Mouse (Mus musculus) retina, postnatal 1 day (tissue): ENCODE results near the gene Vash2.

Experiments used
- DNase-seq: peaks from one replicate; pipeline ENCODE4 v3.0.0-alpha.2; 2012

The Vash2 gene

DNA sequence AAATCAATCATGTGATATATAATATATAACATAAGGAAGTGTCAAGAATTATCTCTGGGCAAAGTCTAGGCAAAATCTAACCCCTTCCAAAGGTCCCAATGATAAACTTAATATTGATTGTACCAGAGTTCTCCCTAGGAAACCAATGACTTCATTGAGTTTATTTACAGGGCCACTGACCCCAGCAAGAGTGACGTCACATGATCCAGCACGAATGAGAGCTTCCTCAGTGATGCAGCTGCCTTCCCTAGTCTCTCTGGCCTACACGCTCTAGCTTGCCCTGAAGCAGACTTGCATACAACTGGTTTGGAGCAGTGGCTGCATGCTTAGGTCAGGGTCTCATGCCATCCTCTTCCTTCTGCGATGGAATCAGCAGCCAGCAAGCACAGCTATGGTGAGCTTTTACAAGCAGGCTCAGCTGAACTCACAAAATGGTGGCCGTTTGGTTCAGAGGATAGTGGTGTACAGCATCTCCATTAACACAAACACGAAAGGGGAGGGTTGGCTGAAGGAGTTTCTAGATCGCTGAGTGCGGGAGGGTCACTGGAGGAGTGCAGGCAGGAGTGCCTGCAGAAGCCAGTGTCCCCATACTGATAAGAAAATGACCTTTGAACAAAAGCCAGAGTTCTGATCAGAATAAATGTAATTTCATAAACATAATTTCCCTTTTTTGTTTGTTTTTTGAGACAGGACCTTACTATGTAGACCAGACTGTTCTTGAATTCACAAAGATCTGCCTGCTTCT lies 59.2 kb downstream of the Vash2 start:
- DNase-seq, result no peak

DNA sequence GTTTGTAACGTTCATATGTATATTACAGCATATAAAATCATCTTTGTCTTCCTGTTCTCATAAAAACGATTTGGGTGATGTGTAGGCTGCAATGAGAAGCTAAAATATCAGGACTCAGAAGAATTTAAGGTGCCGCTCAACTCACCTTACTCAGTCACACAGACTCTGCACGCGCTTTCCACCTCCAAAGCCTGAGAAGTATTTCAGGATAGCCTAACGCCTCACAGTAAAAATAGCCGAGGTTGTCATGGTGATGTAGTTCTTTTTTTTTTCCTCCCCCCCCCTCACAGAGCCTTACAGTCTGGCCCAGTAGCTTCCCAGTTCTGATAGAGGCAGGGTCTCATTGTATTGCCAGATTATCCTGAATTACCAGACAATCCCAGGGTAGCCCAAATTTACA lies 60.2 kb downstream of the Vash2 start:
- DNase-seq, result no peak

DNA sequence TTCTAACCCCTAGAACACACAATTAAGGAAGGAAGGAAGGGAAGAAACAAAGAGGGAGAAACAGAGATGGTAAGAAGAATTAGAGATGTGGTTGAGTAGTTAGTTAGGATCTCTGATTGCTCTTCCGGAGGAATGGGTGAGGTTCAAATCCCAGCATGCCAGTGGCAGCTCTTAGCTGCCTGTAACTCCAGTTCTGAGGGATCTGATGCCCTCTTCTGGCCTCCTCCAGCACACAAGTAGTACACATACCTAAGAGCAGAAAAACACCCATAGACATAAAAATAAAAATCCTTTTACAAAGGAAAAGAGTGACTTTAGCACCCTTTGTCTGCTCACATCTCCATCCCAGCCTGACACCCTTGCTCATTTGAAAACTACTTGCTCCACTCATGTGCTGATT lies 66.5 kb downstream of the Vash2 start:
- peak; percentile 12 for DNase-seq

- DNase-seq, result peak; percentile 92
Measured at GRCm38 (mm10) chr1:190911415-190912123, 67.5 kb downstream of the Vash2 start, which contains the start of gene Rps6kc1. TSS of gene Rps6kc1 (minus strand) at chr1:190911770.

DNA sequence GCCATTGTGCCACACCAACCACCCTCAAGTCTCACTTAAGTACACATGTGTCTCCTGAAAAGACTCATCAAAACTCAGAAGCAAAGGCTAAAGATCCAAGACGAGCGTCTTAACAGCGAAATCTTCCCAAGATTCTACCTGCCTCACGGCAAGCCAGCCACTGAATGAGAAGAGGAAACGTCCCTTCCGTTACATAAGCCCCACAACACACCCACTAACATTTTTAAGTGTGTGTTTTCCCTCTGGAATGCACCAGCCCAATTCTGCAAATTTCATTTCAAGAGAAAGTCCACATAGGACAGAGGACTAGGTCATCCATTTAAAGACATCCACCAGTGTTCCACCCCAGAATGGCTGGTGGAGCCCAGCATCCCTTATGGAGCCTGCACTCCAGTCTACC lies 68.3 kb downstream of the Vash2 start:
- no peak for DNase-seq

DNA sequence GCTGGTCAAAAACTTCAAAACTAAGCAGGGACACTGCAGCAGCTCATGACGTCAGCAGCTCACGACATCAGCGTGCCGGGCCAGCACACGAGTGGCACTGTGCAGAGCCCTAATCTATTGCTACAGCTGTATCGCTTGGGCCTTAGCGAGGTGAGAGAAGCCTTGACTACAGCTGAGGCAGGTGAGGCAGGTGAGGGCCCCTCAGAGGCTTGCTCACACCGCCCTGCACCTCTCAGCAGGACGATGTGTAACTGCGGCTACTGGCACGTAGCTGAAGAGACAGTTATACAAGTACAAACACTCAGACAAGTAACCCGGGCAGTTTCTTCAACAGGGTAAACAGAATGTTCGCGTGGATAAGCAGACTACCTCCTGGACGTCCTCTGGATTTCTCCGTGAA lies 74.4 kb downstream of the Vash2 start:
- DNase-seq, result no peak

DNA sequence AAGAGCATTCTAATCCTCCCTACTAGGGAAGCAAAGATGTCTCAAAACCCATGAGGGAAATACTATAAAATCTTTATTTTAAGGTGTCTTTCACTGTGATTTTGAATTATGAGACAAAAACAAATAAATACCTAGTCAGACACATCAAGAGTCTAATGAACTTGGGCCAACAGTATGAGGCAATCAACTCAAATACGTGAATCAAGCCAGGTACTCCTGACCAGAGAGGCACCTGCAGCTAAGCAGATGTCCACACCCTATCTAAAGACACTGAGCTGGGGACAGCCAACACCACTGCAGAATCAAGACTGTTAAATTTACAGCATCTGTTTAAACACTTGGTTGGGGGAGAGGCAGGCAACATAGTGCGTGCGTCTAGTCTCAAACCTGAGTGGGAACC lies 75.0 kb downstream of the Vash2 start:
- no peak for DNase-seq

GRCm38 (mm10) chr1:190901082-190901481 lies 78.0 kb downstream of the Vash2 start:
- no peak for DNase-seq

GRCm38 (mm10) chr1:190898899-190899575 lies 80.1 kb downstream of the Vash2 start:
- DNase-seq, result no peak

DNA sequence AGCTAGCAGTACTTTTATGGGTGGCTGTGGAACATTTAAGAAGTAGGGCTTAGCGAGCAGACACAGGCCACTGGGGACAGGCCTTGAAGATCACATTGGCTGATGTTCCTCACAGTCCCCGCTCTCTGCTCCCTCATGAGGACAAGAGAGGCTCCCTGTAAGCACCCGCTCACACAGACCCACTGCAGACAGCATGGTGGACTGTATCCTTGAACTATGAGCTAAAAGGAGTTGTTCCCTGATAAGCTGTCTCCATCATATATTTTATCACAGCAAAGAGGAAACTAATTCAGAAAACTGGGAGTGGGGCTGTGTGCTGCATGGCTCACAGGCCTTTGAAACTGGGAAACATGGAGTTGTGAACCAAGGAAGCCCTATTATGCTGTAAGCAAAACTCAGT lies 80.9 kb downstream of the Vash2 start:
- no peak for DNase-seq
